Mouse (Mus musculus) kidney, embryonic 15.5 days (tissue): ENCODE data around the gene Morc1. TPM values are rescaled to one million over a fixed set of nuclear protein-coding genes. Genes with fewer than 3 reads are reported as not detected.

ENCODE experiments used
- ATAC-seq: fragments of 200-750 bp; cut with Nextera tagmentation; replicated peaks from 2 replicates; pipeline ENCODE4 v1.8.0; 2017; ENCODE audit warnings: moderate TSS enrichment; ENCODE audit not compliant: low FRiP score
- H3K27ac ChIP-seq: fragments of 300-500 bp; sonication (generic); 2 replicates; pipeline ENCODE4 v1.5.1; 2015; ENCODE audit warnings: mild to moderate bottlenecking, inconsistent platforms
- H3K27me3 ChIP-seq: fragments of 300-500 bp; sonication (generic); 2 replicates; pipeline ENCODE4 v1.6.1; 2015; ENCODE audit warnings: inconsistent platforms
- H3K36me3 ChIP-seq: fragments of 300-500 bp; sonication (generic); 2 replicates; pipeline ENCODE4 v1.6.1; 2015; ENCODE audit warnings: inconsistent platforms
- H3K4me1 ChIP-seq: fragments of 300-500 bp; sonication (generic); 2 replicates; pipeline ENCODE4 v1.6.1; 2015; ENCODE audit warnings: inconsistent platforms
- H3K4me2 ChIP-seq: fragments of 300-500 bp; sonication (generic); 2 replicates; pipeline ENCODE4 v1.6.1; 2015; ENCODE audit warnings: moderate library complexity, mild to moderate bottlenecking, inconsistent platforms
- H3K4me3 ChIP-seq: fragments of 300-500 bp; sonication (generic); replicated peaks from 2 replicates; pipeline ENCODE4 v1.5.1; 2015; ENCODE audit warnings: mild to moderate bottlenecking, inconsistent platforms
- H3K9ac ChIP-seq: fragments of 300-500 bp; sonication (generic); 2 replicates; pipeline ENCODE4 v1.6.1; 2015; ENCODE audit warnings: mild to moderate bottlenecking, inconsistent platforms
- H3K9me3 ChIP-seq: fragments of 300-500 bp; sonication (generic); replicated peaks from 2 replicates; pipeline ENCODE4 v1.6.1; 2016; ENCODE audit warnings: inconsistent platforms
- WGBS: fragments of 180-500 bp; shearing (Covaris S2); methylation state at CpG from one replicate; pipeline ENCODE4 v1.1.7; 2015; ENCODE audit warnings: mixed read lengths; 5-methylcytosine and 5-hydroxymethylcytosine counted together
- polyA plus RNA-seq: library from polyadenylated mRNA; unstranded; fragments of >200 nt; fragmentation: Nextera tagmentation; extraction: Ambion mirVana; gene quantifications from 2 replicates; pipeline ENCODE4 v1.2.1, GENCODE M21; 2015

Morc1 gene
- polyA plus RNA-seq, 1 experiment from 2014 or later, result not detected

DNA sequence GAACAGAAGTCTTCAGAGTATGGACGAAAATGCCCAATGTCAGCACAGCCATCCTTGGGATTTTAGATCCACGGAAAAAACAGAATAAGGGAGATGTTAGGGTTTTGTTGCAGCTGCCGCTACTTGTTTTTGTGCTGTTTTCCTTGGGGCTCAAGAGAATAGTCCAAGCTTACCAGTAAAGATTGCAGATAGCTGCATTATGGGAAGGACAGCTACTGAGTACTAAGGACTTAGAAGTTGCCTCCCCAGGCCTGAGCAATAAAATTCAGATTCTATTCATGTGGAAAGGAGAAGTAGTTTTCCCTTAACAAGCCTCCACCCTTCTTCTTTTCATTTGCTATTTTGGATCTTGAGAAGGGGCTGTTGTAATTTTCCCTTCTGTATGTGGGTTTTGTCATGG is 177.2 kb downstream of the Morc1 start:
- ATAC-seq, result no peak
- H3K9me3 ChIP-seq, result no peaks in the 10 kb centered on the region
- H3K9ac ChIP-seq, result no peak overlapping the region
- no peak overlapping the region for H3K4me2 ChIP-seq
- WGBS, result 88% methylated on average over 3 of the region's 3 CpGs
- H3K4me1 ChIP-seq, result no peaks in the 10 kb centered on the region
- H3K4me3 ChIP-seq, result no peak overlapping the region
- H3K36me3 ChIP-seq, result no peaks in the 10 kb centered on the region
- H3K27ac ChIP-seq, result no peak overlapping the region
- no peaks in the 10 kb centered on the region for H3K27me3 ChIP-seq

DNA sequence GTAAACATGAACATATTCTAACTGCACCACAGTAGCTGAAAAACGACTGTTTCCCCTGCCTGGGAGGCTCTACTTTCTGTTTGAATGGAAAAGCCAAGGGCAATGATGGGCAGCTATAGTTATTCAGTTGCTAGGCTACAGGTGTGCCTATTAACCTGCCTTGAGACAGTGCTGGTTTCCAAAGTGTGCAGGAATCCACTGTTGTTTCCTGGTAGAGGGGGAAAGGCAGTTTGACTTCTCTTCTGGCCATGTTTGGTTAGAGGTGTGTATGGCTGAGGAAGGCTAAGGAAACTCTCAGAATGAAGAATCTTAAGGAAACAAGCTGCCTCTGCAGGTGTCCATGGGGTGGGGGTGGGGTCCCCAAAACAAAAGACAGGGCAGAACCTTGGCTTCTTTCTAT is 179.8 kb downstream of the Morc1 start:
- Histone ChIP-seq H3K4me2 (no peak overlapping the region), H3K9ac (no peak overlapping the region), H3K4me3 (no peak overlapping the region), H3K36me3 (no peaks in the 10 kb centered on the region), H3K4me1 (no peaks in the 10 kb centered on the region), H3K27me3 (no peaks in the 10 kb centered on the region), H3K27ac (no peak overlapping the region), H3K9me3 (no peaks in the 10 kb centered on the region)
- WGBS, result 67% methylated on average over 1 of the region's 1 CpGs
- no peak for ATAC-seq

DNA sequence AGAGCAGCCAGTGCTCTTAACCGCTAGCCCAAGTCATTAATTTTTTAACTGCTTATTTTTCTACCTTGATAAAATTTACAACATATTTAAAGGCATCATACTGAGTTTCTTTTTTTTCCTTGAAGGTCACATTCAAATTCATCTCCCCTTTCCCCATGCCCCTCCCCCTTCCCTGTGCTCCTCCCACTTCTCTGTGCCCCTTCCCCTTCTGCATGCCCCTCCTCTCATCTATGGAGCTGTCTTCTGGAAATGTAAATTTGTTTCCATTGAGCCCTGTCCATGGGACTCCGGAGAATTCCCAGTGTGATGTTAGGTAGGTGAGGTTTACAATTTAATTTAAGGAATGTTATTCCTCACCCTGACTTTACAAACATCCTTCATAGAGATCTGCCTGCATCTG is 180.4 kb downstream of the Morc1 start:
- H3K4me2 ChIP-seq, result no peak overlapping the region
- no peak for ATAC-seq
- no peak overlapping the region for H3K9ac ChIP-seq
- no peak overlapping the region for H3K4me3 ChIP-seq
- H3K27ac ChIP-seq, result no peak overlapping the region
- no peaks in the 10 kb centered on the region for H3K36me3 ChIP-seq
- 71% methylated on average over 2 of the region's 2 CpGs for WGBS
- H3K4me1 ChIP-seq, result no peaks in the 10 kb centered on the region
- no peaks in the 10 kb centered on the region for H3K9me3 ChIP-seq
- no peaks in the 10 kb centered on the region for H3K27me3 ChIP-seq

DNA sequence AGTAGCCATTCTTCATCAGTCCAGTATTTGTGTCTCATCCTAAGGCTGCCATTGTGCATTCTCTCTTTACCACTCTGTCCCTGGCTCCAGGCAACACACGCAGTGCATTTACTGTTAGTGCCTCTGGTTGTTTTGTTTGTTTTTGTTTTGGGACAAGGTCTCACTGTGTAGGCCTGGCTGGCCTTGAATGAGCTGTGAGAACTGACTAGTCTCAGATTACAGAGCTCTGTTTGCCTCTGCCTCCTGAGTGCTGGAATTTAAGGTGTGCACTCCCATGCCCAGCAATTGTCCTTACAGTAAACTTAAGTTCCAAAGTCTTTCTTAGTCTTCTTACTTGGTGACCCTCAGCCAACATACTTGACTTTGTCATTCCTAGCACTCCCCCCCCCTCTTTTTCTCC is 182.7 kb downstream of the Morc1 start:
- Histone ChIP-seq H3K27ac (no peak overlapping the region), H3K36me3 (no peaks in the 10 kb centered on the region), H3K9me3 (no peaks in the 10 kb centered on the region), H3K9ac (no peak overlapping the region), H3K4me2 (no peak overlapping the region), H3K27me3 (no peaks in the 10 kb centered on the region), H3K4me1 (no peaks in the 10 kb centered on the region), H3K4me3 (no peak overlapping the region)
- ATAC-seq, result no peak
- 44% methylated on average over 1 of the region's 1 CpGs for WGBS

DNA sequence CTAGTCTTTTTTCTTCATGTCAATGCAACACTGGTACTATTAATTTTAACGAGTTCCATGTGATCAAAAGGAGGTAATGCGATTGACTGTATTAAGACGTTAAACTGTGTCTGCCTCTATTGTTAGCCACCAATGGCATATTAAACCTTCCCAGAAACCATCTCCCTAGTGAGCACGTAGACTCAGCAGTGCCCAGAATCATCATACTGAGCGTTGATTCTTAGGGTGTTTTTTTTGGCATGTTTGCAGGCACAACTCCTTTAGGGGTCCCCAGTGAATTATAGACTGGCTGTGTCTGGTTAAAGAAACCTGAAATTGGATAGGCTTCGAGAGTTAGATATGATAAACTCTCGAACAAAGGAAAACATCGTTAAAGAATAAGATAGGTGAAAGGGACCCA is 189.5 kb downstream of the Morc1 start:
- WGBS, result 37% methylated on average over 8 of the region's 8 CpGs
- Histone ChIP-seq H3K4me2 (no peak overlapping the region), H3K36me3 (no peaks in the 10 kb centered on the region), H3K4me3 (no peak overlapping the region), H3K27me3 (no peaks in the 10 kb centered on the region), H3K27ac (no peak overlapping the region), H3K9me3 (no peaks in the 10 kb centered on the region), H3K9ac (no peak overlapping the region), H3K4me1 (no peaks in the 10 kb centered on the region)
- ATAC-seq, result no peak

DNA sequence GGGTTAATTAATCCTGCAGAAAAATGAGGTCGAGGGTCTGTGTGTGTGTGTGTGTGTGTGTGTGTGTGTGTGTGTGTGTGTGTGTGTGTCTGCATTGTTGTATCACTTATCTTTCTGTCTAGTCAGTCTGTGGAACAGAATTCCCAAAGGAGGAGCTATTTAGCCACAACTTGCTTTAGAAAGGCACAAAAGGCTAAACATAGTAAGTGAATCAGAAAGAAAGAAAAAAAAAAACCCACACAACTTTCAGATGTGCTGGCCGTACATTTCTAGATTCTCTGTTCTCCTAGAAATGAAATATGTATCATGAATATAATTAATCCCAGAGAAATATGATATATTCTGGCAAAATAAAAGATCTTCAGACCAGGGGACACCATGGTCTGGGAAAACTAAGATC is 190.0 kb downstream of the Morc1 start:
- no peaks in the 10 kb centered on the region for H3K36me3 ChIP-seq
- WGBS, result 28% methylated on average over 2 of the region's 2 CpGs

DNA sequence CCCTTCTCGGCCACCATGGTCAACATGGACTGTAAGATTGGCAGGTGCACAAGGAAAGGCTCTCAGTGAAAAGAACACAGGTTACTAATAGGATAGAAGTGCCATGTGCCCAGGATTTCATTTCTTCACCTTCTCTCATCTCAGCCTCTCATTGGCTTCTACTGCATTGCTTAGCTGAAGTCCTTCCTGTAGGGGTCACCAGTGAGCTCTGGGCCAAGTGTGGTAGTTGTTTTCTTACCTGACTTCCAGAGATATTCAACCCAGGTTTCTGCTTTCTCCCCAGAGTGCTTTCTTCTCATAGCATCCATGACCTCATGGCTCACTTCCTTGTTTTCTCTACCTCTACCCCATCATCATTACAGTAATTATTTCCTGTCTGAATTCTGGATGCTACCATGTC is 192.4 kb downstream of the Morc1 start:
- Histone ChIP-seq H3K27me3 (no peaks in the 10 kb centered on the region), H3K4me1 (no peaks in the 10 kb centered on the region), H3K36me3 (no peaks in the 10 kb centered on the region), H3K9me3 (no peaks in the 10 kb centered on the region), H3K4me3 (no peak overlapping the region), H3K27ac (no peak overlapping the region), H3K4me2 (no peak overlapping the region), H3K9ac (no peak overlapping the region)
- 93% methylated on average over 1 of the region's 1 CpGs for WGBS
- no peak for ATAC-seq

More for the DNA sequence above, 190.0 kb downstream of the Morc1 start:
- no peak overlapping the region for H3K27ac ChIP-seq
- no peaks in the 10 kb centered on the region for H3K27me3 ChIP-seq
- H3K4me2 ChIP-seq, result no peak overlapping the region
- no peaks in the 10 kb centered on the region for H3K4me1 ChIP-seq
- no peak overlapping the region for H3K4me3 ChIP-seq
- H3K9ac ChIP-seq, result no peak overlapping the region
- no peaks in the 10 kb centered on the region for H3K9me3 ChIP-seq
- no peak for ATAC-seq

DNA sequence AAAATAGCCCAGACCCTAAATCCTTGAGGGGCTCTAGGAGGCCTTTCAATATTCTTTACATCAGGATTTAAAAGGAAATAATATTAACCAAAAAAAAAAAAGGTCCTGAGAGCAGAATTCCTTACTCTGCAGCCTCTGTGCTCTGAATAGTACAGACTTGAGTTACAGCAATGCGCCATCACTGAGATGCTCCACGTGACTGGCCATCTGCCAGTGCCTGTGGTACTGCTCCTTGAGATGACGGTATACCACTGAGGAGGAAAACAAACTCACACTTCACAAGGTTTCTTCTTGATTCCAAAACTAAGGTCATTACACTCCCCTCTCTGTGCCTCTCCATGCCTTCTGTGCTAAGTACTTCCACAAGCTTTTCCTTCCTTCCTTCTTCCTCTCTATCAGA is 195.1 kb downstream of the Morc1 start:
- H3K4me2 ChIP-seq, result no peak overlapping the region
- H3K9me3 ChIP-seq, result no peaks in the 10 kb centered on the region
- H3K27me3 ChIP-seq, result no peaks in the 10 kb centered on the region
- no peaks in the 10 kb centered on the region for H3K36me3 ChIP-seq
- no peak overlapping the region for H3K4me3 ChIP-seq
- ATAC-seq, result no peak
- no peak overlapping the region for H3K9ac ChIP-seq
- WGBS, result 74% methylated on average over 3 of the region's 3 CpGs
- H3K4me1 ChIP-seq, result no peaks in the 10 kb centered on the region
- no peak overlapping the region for H3K27ac ChIP-seq

DNA sequence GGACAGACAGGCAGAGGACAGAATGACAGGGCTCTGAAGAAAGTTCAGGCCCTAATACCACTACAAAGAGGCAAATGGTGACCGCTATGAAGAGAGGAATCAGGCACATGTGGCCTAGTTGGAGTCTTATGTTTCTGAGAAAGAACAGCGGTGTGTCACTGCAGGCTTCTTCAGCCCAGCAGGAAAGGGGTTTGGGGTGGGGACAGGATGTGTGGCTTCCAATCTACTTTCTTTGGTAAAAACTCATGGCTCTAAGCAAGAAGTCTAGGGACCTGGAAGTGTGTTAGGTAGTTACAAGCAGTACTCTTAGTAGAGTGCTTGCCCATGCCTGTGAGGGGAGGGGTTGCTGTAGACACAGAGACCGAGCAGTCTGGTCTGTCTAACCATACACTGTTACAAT is 196.3 kb downstream of the Morc1 start:
- Histone ChIP-seq H3K9ac (no peak overlapping the region), H3K27me3 (no peaks in the 10 kb centered on the region), H3K4me2 (no peak overlapping the region), H3K9me3 (no peaks in the 10 kb centered on the region), H3K27ac (no peak overlapping the region), H3K4me1 (no peaks in the 10 kb centered on the region), H3K4me3 (no peak overlapping the region), H3K36me3 (no peaks in the 10 kb centered on the region)
- WGBS, result 91% methylated on average over 3 of the region's 3 CpGs
- ATAC-seq, result no peak

DNA sequence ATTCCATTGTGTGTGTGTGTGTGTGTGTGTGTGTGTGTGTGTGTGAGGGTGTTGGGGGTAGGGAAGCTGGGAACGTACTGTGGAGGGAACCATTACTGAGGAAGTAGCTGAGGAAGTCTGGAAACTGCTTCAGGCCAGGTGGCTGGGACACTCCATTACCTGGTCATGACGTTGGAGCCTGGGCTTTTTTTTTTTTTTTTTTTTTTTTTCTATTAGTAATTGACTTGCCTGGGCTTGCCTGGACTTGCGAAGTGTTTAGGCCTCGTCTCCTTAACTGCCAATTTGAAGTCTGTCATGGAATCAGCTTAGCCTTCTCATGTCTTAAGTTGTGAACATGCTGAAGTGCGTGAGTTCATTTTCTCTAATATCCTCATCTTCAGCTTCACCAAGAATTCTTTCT is 198.7 kb downstream of the Morc1 start:
- Histone ChIP-seq H3K27me3 (no peaks in the 10 kb centered on the region), H3K4me3 (no peak overlapping the region), H3K4me2 (no peak overlapping the region), H3K27ac (no peak overlapping the region), H3K9me3 (no peaks in the 10 kb centered on the region), H3K36me3 (no peaks in the 10 kb centered on the region), H3K9ac (no peak overlapping the region), H3K4me1 (no peaks in the 10 kb centered on the region)
- 72% methylated on average over 5 of the region's 5 CpGs for WGBS
- no peak for ATAC-seq

DNA sequence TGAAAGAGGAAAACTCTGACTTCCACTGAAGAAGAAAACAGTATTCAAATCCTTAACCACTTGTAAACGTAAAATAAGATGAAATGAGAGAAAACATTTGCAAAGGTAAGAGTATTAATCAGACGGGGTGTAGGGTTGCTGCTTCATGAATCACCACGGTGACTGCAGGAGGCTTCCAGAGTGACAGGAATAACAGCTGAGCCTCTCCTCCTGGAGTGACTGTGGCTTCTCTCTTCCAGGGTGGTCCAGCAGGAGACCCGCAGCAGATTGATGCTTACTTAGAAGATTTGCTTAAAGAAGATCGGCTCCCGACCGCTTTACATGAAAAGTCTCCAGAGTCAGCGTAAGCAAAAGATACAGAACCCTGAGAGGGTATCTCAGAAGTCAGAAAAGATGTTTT is 199.4 kb downstream of the Morc1 start:
- Histone ChIP-seq H3K36me3 (no peaks in the 10 kb centered on the region), H3K9ac (no peak overlapping the region), H3K4me2 (no peak overlapping the region), H3K4me3 (no peak overlapping the region), H3K4me1 (no peaks in the 10 kb centered on the region), H3K27ac (no peak overlapping the region), H3K27me3 (no peaks in the 10 kb centered on the region), H3K9me3 (no peaks in the 10 kb centered on the region)
- 21% methylated on average over 8 of the region's 8 CpGs for WGBS
- ATAC-seq, result no peak

DNA sequence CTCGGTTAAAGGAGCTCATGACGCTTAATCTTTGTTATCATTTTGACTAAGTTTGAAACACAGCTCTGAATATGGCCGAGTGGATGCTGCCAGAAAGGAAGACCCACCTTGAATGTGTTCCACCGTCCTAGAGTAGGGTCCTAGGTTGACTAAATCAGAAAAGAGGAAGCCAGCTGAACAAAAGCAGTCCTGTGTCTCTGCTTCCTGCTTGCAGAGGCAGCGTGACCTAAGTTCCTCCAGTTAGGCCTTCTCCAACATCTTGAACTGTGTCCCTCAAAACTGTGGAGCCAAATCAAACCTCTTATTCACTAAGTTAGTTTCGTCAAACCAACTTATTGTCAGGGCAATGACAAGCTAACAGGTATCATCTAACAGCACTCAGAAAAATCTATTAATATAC is 201.3 kb downstream of the Morc1 start:
- H3K4me1 ChIP-seq, result no peaks in the 10 kb centered on the region
- WGBS, result 85% methylated on average over 6 of the region's 6 CpGs
- no peak for ATAC-seq
- H3K27ac ChIP-seq, result no peak overlapping the region
- H3K4me2 ChIP-seq, result no peak overlapping the region
- no peak overlapping the region for H3K9ac ChIP-seq
- no peaks in the 10 kb centered on the region for H3K36me3 ChIP-seq
- H3K27me3 ChIP-seq, result no peaks in the 10 kb centered on the region
- H3K4me3 ChIP-seq, result no peak overlapping the region
- no peaks in the 10 kb centered on the region for H3K9me3 ChIP-seq

DNA sequence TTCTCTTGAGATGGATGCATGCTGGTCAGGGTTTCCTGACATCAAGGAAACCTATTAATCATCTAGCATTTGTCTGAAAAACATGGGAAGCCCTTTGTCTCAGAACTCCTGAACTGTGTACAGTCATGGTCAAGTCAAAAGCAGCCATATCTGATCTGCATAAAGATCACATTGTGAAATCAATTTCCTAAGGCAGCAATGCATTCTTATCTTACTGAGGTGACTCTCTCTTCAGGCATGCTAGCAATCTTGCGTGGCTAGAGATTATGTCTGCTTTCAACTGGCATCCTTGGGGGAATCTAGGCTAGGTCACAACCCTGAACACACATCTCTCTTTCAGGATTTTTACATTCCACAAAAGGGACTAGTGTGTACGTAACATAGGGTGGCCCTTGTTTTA is 215.2 kb downstream of the Morc1 start:
- 72% methylated on average over 2 of the region's 2 CpGs for WGBS
- Histone ChIP-seq H3K4me3 (no peak overlapping the region), H3K4me1 (no peaks in the 10 kb centered on the region), H3K27ac (no peak overlapping the region), H3K9me3 (no peaks in the 10 kb centered on the region), H3K9ac (no peak overlapping the region), H3K4me2 (no peak overlapping the region), H3K36me3 (no peaks in the 10 kb centered on the region), H3K27me3 (no peaks in the 10 kb centered on the region)
- ATAC-seq, result no peak
